Mouse (Mus musculus) lung, postnatal 0 days (tissue): Measurements from ENCODE around the gene Cym. TPM values are rescaled to one million over a fixed set of nuclear protein-coding genes. Genes with fewer than 3 reads are reported as not detected.

Experiments used
- ATAC-seq: fragments of 200-750 bp; cut with Nextera tagmentation; 2 replicates; pipeline ENCODE4 v1.8.0; 2017; ENCODE audit warnings: moderate library complexity
- DNase-seq: peaks from one replicate; pipeline ENCODE4 v3.0.0-alpha.2; 2016; ENCODE audit warnings: low spot score
- H3K27ac ChIP-seq: fragments of 300-500 bp; sonication (generic); 2 replicates; pipeline ENCODE4 v1.5.1; 2014; ENCODE audit warnings: antibody characterized with exemption, mild to moderate bottlenecking, low read length, mixed read lengths
- H3K27me3 ChIP-seq: fragments of 300-500 bp; sonication (generic); replicated peaks from 2 replicates; pipeline ENCODE4 v1.6.1; 2014; ENCODE audit warnings: low read length, mixed read lengths; ENCODE audit not compliant: insufficient read depth
- H3K36me3 ChIP-seq: fragments of 300-500 bp; sonication (generic); 2 replicates; pipeline ENCODE4 v1.6.1; 2014; ENCODE audit warnings: low read length, mixed read lengths; ENCODE audit not compliant: insufficient read depth
- H3K4me1 ChIP-seq: fragments of 300-500 bp; sonication (generic); 2 replicates; pipeline ENCODE4 v1.6.1; 2014; ENCODE audit warnings: antibody characterized with exemption, low read depth, low read length, mixed read lengths; ENCODE audit not compliant: insufficient read depth
- H3K4me2 ChIP-seq: fragments of 300-500 bp; sonication (generic); replicated peaks from 2 replicates; pipeline ENCODE4 v1.6.1; 2014; ENCODE audit warnings: low read depth, mild to moderate bottlenecking, low read length, moderate library complexity, mixed read lengths
- H3K4me3 ChIP-seq: fragments of 300-500 bp; sonication (generic); 2 replicates; pipeline ENCODE4 v1.5.1; 2014; ENCODE audit warnings: low read depth, low read length
- H3K9ac ChIP-seq: fragments of 300-500 bp; sonication (generic); replicated peaks from 2 replicates; pipeline ENCODE4 v1.6.1; 2014; ENCODE audit warnings: low read depth, mild to moderate bottlenecking
- H3K9me3 ChIP-seq: fragments of 300-500 bp; sonication (generic); 2 replicates; pipeline ENCODE4 v1.6.1; 2016; ENCODE audit warnings: low read length, mixed read lengths
- CTCF ChIP-seq: IDR thresholded peaks from 2 replicates; pipeline ENCODE4 v1.5.1; 2016; ENCODE audit warnings: antibody characterized with exemption, mild to moderate bottlenecking
- EP300 ChIP-seq: IDR thresholded peaks from 2 replicates; pipeline ENCODE4 v1.6.1; 2016; ENCODE audit warnings: antibody characterized with exemption, mild to moderate bottlenecking, control low read depth
- WGBS: fragments of 180-500 bp; shearing (Covaris S2); extraction: QIAGEN DNeasy Blood & Tissue Kit; methylation state at CpG from one replicate; pipeline ENCODE4 v1.1.7; 2014; 5-methylcytosine and 5-hydroxymethylcytosine counted together
- polyA plus RNA-seq: library from polyadenylated mRNA; unstranded; fragments of >200 nt; fragmentation: Nextera tagmentation; extraction: Ambion mirVana; gene quantifications from 2 replicates; pipeline ENCODE4 v1.2.1, GENCODE M21; 2015

Cym gene
- polyA plus RNA-seq = 0.36 and 0.41 TPM in 2 replicates

DNA sequence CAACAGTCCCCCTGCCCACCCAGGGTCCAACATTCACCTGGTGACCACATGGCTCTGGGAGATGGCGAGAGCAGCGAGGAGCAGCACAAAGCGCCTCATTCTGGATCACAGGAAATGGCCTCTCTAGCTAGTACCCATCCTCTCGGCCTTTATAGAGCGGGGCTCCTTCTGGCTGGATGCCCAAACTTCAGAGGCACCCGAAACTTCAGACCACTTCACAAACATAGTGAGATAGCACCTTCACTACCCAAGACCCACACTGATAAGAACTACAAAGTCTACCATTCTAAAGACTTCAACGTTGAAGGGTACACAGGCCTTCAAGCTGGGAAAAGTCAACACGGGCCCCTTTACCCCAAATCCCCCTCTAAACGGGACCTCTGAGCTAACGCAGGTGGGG lies at the start of gene Cym:
Gene Cym (minus strand): TSS at position 125 of the 400 bp plus-strand sequence.
- no peak within 1 kb of the TSS for H3K4me3 ChIP-seq
- no peaks in the 10 kb centered on the region for H3K9me3 ChIP-seq
- H3K4me1 ChIP-seq = no peaks in the 10 kb centered on the region
- 57% methylated on average over 10 of the region's 10 CpGs for WGBS
- no peaks in the 10 kb centered on the region for H3K27me3 ChIP-seq
- no peak for ATAC-seq
- H3K36me3 ChIP-seq = no peaks in the 10 kb centered on the region
- H3K27ac ChIP-seq = no peak within 1 kb of the TSS
- TF ChIP-seq CTCF = no peak
- TF ChIP-seq EP300 = no peak
- DNase-seq = no peak
- no peak within 1 kb of the TSS for H3K4me2 ChIP-seq
- H3K9ac ChIP-seq = no peak within 1 kb of the TSS

DNA sequence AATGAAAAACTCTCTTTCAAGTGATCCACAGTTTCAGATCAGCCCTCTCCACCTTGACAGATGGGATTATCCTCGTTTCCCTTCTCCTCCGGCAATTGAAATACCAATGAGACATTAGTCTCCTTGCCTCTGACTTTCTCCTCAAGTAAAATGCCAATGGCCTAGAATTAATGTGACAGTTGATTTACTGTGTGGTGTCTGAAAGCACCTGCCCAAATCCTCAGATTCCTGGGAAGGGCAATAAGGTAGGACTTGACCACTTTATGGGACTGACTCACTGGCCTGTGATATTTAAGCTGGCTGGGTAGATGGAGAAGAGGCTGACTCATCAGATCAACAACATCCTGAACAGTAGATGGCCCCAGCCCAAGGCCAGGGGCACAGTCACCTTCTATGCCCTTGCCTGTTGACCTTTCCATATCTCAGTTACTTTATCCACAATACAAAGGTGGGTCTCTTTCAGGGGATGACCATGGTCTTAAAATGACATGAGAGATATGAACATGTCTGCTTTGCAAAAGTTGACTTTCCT lies 45.3 kb upstream of the Cym start:
- no peak overlapping the region for H3K9ac ChIP-seq
- no peaks in the 10 kb centered on the region for H3K4me1 ChIP-seq
- DNase-seq = no peak
- no peaks in the 10 kb centered on the region for H3K9me3 ChIP-seq
- TF ChIP-seq CTCF (no peak), EP300 (no peak)
- WGBS = 56% methylated on average over 2 of the region's 2 CpGs
- ATAC-seq = no peak
- no peaks in the 10 kb centered on the region for H3K36me3 ChIP-seq
- H3K27me3 ChIP-seq = no peaks in the 10 kb centered on the region
- H3K27ac ChIP-seq = no peak overlapping the region
- no peak overlapping the region for H3K4me2 ChIP-seq
- no peak overlapping the region for H3K4me3 ChIP-seq

DNA sequence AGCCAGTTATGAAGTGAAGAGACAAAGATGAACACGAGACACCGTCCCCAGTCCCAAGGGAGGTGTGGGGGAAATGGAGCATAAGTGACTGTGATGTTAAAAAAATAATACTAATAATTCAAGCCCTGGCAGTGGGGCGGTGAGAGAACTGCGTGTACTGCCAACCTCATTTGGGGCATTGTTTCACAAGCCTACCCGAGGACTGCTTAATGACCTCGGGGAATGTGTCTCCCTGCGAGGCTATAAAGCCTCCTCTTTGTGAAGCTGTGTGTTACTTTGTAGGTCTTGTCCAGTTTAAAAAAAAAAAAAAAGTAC lies 40.3 kb upstream of the Cym start:
- 0 out of 2 replicates have a peak overlapping the region, but pooled peaks have one; percentile 51 for H3K27ac ChIP-seq
- 48% methylated on average over 7 of the region's 7 CpGs for WGBS

DNA sequence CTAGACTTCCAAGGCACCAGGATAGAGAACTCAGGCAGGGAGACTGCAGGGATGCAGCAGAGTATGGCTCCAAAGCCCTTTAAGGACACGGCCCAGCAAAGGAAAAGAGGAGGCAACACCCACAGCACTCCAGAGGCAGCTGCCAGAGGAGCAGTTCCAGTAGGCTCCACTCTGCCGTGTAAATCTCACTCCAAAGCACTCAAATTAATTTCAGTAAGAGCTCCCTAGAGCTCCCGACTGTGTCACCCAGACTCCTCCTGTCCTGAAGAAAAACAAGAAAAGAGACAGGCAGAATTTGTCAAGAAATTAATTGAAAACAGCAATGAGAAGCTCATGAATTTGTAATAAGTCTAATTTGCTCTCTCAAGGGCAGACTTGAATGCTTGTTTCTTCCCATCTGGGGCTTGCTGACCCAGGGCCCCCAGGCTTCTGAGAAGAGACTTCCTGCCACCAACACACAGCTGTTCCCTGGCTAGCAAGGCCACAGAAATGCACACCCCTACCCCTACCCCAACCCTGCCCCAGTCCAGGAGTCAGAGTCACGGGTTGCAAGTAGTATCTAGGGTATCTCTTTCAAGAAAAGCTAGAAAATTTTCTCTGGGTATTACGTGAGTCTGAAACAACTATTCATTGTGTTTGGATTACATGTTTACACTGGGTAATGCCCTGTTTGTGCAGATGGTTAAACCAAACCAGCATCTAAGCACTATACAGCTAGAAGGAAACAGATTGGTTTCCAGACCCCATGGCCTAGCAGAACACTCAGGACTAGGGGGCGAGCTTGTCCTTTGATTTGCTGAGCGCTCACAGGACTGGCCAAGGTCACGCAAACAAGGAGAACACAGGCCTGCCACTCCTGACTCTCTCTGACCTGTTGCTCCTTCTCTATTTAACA lies 39.7 kb upstream of the Cym start:
- WGBS = 40% methylated on average over 8 of the region's 8 CpGs
- Histone ChIP-seq H3K27me3 (no peaks in the 10 kb centered on the region), H3K9ac (no peak overlapping the region), H3K9me3 (no peaks in the 10 kb centered on the region), H3K27ac (peak overlapping the region; percentile 51), H3K4me2 (no peak overlapping the region), H3K4me3 (no peak overlapping the region), H3K4me1 (no peaks in the 10 kb centered on the region), H3K36me3 (no peaks in the 10 kb centered on the region)
- DNase-seq (no peak), ATAC-seq (peak; percentile 50)
- TF ChIP-seq EP300 = no peak
- peak; percentile 16; the same call in 1 of the 2 replicates for TF ChIP-seq CTCF

More for the DNA sequence above, 40.3 kb upstream of the Cym start:
- Histone ChIP-seq H3K4me2 (no peak overlapping the region), H3K36me3 (no peaks in the 10 kb centered on the region), H3K4me3 (no peak overlapping the region), H3K4me1 (no peaks in the 10 kb centered on the region), H3K9me3 (no peaks in the 10 kb centered on the region), H3K9ac (no peak overlapping the region), H3K27me3 (no peaks in the 10 kb centered on the region)
- peak; percentile 77 for ATAC-seq
- DNase-seq = peak; percentile 73
- TF ChIP-seq CTCF (no peak), EP300 (peak; percentile 47)

DNA sequence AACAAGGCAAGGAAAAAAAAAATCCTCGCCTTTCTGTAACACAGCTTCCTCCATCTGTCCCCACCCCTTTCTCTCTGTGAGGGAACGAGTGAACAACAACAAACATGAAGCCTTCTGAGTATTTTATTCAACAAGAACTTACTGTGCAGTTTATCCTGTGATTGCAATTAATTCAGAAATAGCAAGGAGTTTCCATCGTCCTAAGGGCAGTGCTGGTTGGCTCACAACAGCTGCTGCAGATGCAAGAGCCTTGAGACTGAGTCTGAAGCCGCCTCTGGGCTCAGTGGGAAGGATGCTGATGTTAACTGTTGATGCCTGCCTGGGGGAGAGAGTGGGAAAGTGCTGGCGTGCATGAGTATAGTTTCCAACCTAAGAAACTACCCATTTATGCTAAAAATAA lies 36.4 kb upstream of the Cym start:
- 52% methylated on average over 5 of the region's 5 CpGs for WGBS
- no peak for ATAC-seq

DNA sequence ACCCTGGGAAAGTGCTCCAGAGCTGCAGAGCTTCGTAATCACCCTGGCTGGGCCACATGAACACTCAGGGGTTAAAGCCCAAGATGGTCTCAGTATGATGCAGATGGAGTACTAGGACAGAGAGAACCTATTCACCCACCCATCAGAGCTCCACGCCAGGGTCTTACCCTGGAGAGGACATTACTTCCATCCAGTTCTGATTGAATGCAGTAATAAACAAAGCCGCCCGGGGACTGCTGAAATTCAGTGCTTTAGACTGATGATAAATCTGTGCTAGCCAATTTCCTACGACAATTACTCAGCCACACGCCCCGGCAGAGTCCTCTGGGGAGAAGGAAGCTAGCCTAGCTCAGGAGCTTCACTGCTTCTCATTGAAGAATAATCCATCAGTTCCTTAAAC lies 35.2 kb upstream of the Cym start:
- no peaks in the 10 kb centered on the region for H3K9me3 ChIP-seq
- no peak overlapping the region for H3K4me3 ChIP-seq
- H3K36me3 ChIP-seq = no peaks in the 10 kb centered on the region
- TF ChIP-seq CTCF (no peak), EP300 (no peak)
- ATAC-seq (no peak), DNase-seq (no peak)
- no peak overlapping the region for H3K4me2 ChIP-seq
- peaks cover 4% of the 10 kb centered on the region; the same call in 1 of the 2 replicates for H3K4me1 ChIP-seq
- no peaks in the 10 kb centered on the region for H3K27me3 ChIP-seq
- 42% methylated on average over 7 of the region's 7 CpGs for WGBS
- H3K9ac ChIP-seq = no peak overlapping the region
- H3K27ac ChIP-seq = no peak overlapping the region

More for the DNA sequence above, 36.4 kb upstream of the Cym start:
- Histone ChIP-seq H3K27ac (no peak overlapping the region), H3K4me2 (no peak overlapping the region), H3K4me1 (no peaks in the 10 kb centered on the region), H3K9me3 (no peaks in the 10 kb centered on the region), H3K4me3 (no peak overlapping the region), H3K27me3 (no peaks in the 10 kb centered on the region), H3K36me3 (no peaks in the 10 kb centered on the region), H3K9ac (no peak overlapping the region)
- TF ChIP-seq CTCF = no peak
- TF ChIP-seq EP300 = no peak
- DNase-seq = peak; percentile 8
